Mouse (Mus musculus) small intestine, adult 2 months (tissue): ENCODE data around the gene Rab27a. TPM values are rescaled to one million over a fixed set of nuclear protein-coding genes. Genes with fewer than 3 reads are reported as not detected.

Experiments
- H3K27ac ChIP-seq: fragments of 200-500 bp; 2 replicates; pipeline ENCODE4 v1.5.1; 2012; ENCODE audit warnings: low read depth, low read length, control low read depth, inconsistent platforms; ENCODE audit not compliant: insufficient read depth
- H3K27me3 ChIP-seq: fragments of 200-500 bp; 2 replicates; pipeline ENCODE4 v1.6.1; 2012; ENCODE audit warnings: mild to moderate bottlenecking, moderate library complexity, low read length, inconsistent platforms; ENCODE audit not compliant: control insufficient read depth, insufficient read depth
- H3K36me3 ChIP-seq: fragments of 200-500 bp; 2 replicates; pipeline ENCODE4 v1.6.1; 2012; ENCODE audit warnings: mild to moderate bottlenecking, low read length, control low read depth, inconsistent platforms; ENCODE audit not compliant: control insufficient read depth, insufficient read depth
- H3K4me1 ChIP-seq: fragments of 200-500 bp; 2 replicates; pipeline ENCODE4 v1.6.1; 2012; ENCODE audit warnings: low read length, inconsistent platforms, mixed read lengths; ENCODE audit not compliant: control insufficient read depth, insufficient read depth, insufficient read length
- H3K4me3 ChIP-seq: fragments of 200-500 bp; 2 replicates; pipeline ENCODE4 v1.5.1; 2012; ENCODE audit warnings: low read depth, mild to moderate bottlenecking, control low read depth, inconsistent platforms, low read length, moderate library complexity
- CTCF ChIP-seq: fragments of 200-500 bp; IDR thresholded peaks from 2 replicates; pipeline ENCODE4 v1.5.1; 2012; ENCODE audit warnings: low read depth, mild to moderate bottlenecking, control low read depth, inconsistent platforms, low read length, moderate library complexity, mixed read lengths; ENCODE audit not compliant: insufficient replicate concordance, insufficient read length; ENCODE audit errors: extremely low read depth
- POLR2A ChIP-seq: fragments of 200-500 bp; IDR thresholded peaks from 2 replicates; pipeline ENCODE4 v1.6.1; 2012; ENCODE audit warnings: low read depth, mild to moderate bottlenecking, control low read depth, inconsistent platforms, low read length, moderate library complexity
- WGBS: fragments of 180-500 bp; shearing (Covaris S2); methylation state at CpG from one replicate; pipeline ENCODE4 v1.1.7; 2018; 5-methylcytosine and 5-hydroxymethylcytosine counted together
- polyA plus RNA-seq: library from polyadenylated mRNA; depleted of rRNA; stranded (reverse); fragments of >200 nt; gene quantifications from 2 replicates; pipeline ENCODE4 v1.2.3, GENCODE M21; 2012; rRNA removed

The Rab27a gene
- polyA plus RNA-seq, 1 experiment = 6.5 TPM

DNA sequence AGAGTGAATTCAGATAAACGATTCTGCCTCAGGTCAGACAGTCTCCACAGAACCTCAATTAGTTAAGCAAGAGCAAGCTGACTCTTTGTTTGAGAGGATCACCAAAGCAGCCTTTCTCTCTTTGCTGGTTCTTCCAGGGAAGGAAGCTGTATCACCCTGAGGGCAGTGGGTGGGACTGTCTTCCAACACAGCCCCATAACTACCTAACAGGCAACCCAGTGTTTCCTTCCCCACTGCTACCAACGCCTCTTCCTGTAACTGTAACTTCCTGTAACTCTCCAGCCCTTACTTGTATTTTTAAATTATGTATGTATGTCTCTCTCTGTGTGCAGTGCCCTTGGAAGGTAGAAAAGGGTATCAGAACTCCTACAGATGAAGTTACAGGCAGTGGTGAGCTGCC lies 82.8 kb downstream of the Rab27a start:
- no peak for TF ChIP-seq POLR2A
- H3K27me3 ChIP-seq = no peaks in the 10 kb centered on the region
- 81% methylated on average over 2 of the region's 2 CpGs for WGBS
- H3K36me3 ChIP-seq = peaks cover 41% of the 10 kb centered on the region
- no peak overlapping the region for H3K27ac ChIP-seq
- no peaks in the 10 kb centered on the region for H3K4me1 ChIP-seq
- no peak overlapping the region for H3K4me3 ChIP-seq

DNA sequence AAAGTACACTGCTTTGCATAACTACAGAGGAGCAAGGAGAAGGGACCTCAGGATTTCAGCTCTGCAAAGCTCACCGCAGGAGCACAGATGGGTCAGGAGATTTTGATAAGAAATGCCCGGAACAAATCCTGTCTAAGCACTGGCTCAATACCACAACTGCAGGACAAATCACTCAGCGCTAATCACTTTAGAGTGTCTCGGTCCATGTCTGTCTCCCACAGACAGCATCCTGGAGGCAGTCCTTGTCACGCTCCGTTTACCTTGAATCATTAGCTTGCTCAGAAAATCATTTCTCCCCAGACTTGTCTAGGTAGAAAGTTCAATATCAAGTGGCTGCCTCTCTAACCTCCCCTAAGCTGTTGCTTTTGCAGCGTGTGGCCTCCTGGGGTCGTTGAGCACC lies 85.2 kb downstream of the Rab27a start:
- no peak for TF ChIP-seq CTCF
- TF ChIP-seq POLR2A = no peak
- no peaks in the 10 kb centered on the region for H3K27me3 ChIP-seq
- H3K4me1 ChIP-seq = no peaks in the 10 kb centered on the region
- WGBS = 76% methylated on average over 8 of the region's 8 CpGs
- H3K4me3 ChIP-seq = no peak overlapping the region
- peaks cover 28% of the 10 kb centered on the region for H3K36me3 ChIP-seq
- no peak overlapping the region for H3K27ac ChIP-seq

DNA sequence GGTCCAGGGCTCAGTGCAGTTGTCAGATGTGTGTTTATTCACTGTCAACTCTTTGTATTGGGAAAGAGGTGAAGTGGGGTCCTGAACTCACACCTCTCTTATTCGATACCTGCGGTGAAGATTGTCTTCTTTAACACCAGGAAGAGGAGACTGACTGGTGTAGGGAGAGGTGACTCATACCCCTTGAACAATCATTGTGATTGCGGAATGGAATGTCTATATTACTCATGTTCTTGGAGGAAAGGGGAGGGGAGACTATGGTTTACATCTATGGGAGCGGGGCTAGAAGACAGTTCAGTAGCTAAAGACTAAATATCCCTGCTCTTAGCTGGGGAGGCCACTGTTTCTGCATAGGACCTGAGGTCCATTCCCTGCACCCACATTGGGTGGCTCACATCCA lies 85.9 kb downstream of the Rab27a start:
- H3K4me3 ChIP-seq = no peak overlapping the region
- H3K36me3 ChIP-seq = peaks cover 22% of the 10 kb centered on the region
- no peaks in the 10 kb centered on the region for H3K27me3 ChIP-seq
- WGBS = 71% methylated on average over 4 of the region's 4 CpGs
- no peaks in the 10 kb centered on the region for H3K4me1 ChIP-seq
- no peak for TF ChIP-seq CTCF
- no peak for TF ChIP-seq POLR2A
- H3K27ac ChIP-seq = no peak overlapping the region

DNA sequence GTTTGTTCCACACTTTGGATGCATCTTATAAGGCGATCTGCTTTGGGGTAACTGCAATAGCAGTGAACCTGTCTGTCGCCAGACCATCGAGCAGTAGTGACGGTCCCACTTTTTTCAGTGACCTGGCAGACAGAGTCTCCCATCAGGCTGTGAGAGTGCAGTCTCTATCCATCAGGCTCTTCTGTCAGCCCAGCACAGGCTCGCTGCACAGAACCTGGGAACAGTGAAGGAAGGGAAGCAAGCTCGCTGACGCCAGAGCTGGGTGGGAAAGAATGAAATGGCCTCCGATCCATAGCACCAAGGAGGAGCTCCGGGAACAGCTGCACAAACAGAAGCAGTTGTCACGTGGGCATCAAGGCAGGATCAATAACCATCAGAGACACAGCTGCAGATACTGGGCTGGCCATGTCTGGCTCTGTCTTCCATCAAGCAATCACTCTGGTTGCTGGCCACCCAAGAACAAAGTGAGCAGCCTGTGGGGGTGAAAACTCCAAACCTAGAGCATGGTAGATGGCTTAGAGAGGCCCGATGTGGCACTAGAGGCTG lies 92.8 kb downstream of the Rab27a start:
- Histone ChIP-seq H3K36me3 (no peaks in the 10 kb centered on the region), H3K27me3 (no peaks in the 10 kb centered on the region), H3K27ac (no peak overlapping the region), H3K4me3 (no peak overlapping the region), H3K4me1 (no peaks in the 10 kb centered on the region)
- WGBS = 35% methylated on average over 11 of the region's 11 CpGs
- TF ChIP-seq POLR2A (no peak), CTCF (no peak)

Other genes starting within 250 kb of the Rab27a start
- 0.01 and 0.04 TPM in 2 replicates for gene Prtg, start 238.0 kb upstream of the Rab27a start, polyA plus RNA-seq
- gene Pygo1, start 119.2 kb upstream of the Rab27a start, polyA plus RNA-seq = 0.05 and 0.09 TPM in 2 replicates
- gene Dyx1c1, start 86.1 kb upstream of the Rab27a start, polyA plus RNA-seq = 0.06 and 0.08 TPM in 2 replicates
- gene Gm44503, start 86.0 kb upstream of the Rab27a start, polyA plus RNA-seq = not detected in 2 replicates
- gene Ccpg1os, start 59.5 kb upstream of the Rab27a start, polyA plus RNA-seq = 0.67 and 2.7 TPM in 2 replicates
- gene Ccpg1, start 59.4 kb upstream of the Rab27a start, polyA plus RNA-seq = 2.4 and 3.1 TPM in 2 replicates
- 3.7 and 5.0 TPM in 2 replicates for gene Pigb, start 4.5 kb upstream of the Rab27a start, polyA plus RNA-seq
- gene Khdc3, start 57.0 kb downstream of the Rab27a start, polyA plus RNA-seq = 0.18 and 0.88 TPM in 2 replicates
- not detected in 2 replicates for gene Gm20509, start 57.6 kb downstream of the Rab27a start, polyA plus RNA-seq
- 1.9 and 3.6 TPM in 2 replicates for gene Rsl24d1, start 68.6 kb downstream of the Rab27a start, polyA plus RNA-seq